Mouse (Mus musculus) midbrain, embryonic 14.5 days (tissue): ENCODE measurements around the gene Man1a2. TPM values are rescaled to one million over a fixed set of nuclear protein-coding genes. Genes with fewer than 3 reads are reported as not detected.

ENCODE experiments used
- ATAC-seq: fragments of 200-750 bp; cut with Nextera tagmentation; 2 replicates; pipeline ENCODE4 v1.8.0; 2017; ENCODE audit warnings: moderate number of reproducible peaks, moderate library complexity; ENCODE audit not compliant: low FRiP score, low TSS enrichment
- DNase-seq: peaks from one replicate; pipeline ENCODE4 v3.0.0-alpha.2; 2015
- H3K27ac ChIP-seq: fragments of 300-500 bp; sonication (generic); replicated peaks from 2 replicates; pipeline ENCODE4 v1.5.1; 2014; ENCODE audit warnings: mild to moderate bottlenecking, low read depth, low read length, moderate library complexity
- H3K27me3 ChIP-seq: fragments of 300-500 bp; sonication (generic); 2 replicates; pipeline ENCODE4 v1.6.1; 2014; ENCODE audit warnings: low read length, control low read depth, mixed read lengths; ENCODE audit not compliant: control insufficient read depth, insufficient read depth
- H3K36me3 ChIP-seq: fragments of 300-500 bp; sonication (generic); 2 replicates; pipeline ENCODE4 v1.6.1; 2014; ENCODE audit warnings: low read length, control low read depth; ENCODE audit not compliant: control insufficient read depth, insufficient read depth
- H3K4me1 ChIP-seq: fragments of 300-500 bp; sonication (generic); 2 replicates; pipeline ENCODE4 v1.6.1; 2014; ENCODE audit warnings: mild to moderate bottlenecking, antibody characterized with exemption, low read length, control low read depth; ENCODE audit not compliant: control insufficient read depth, insufficient read depth
- H3K4me2 ChIP-seq: fragments of 300-500 bp; sonication (generic); 2 replicates; pipeline ENCODE4 v1.6.1; 2014; ENCODE audit warnings: mild to moderate bottlenecking, low read length, moderate library complexity
- H3K4me3 ChIP-seq: fragments of 300-500 bp; sonication (generic); replicated peaks from 2 replicates; pipeline ENCODE4 v1.5.1; 2014; ENCODE audit warnings: low read depth, low read length
- H3K9ac ChIP-seq: fragments of 300-500 bp; sonication (generic); replicated peaks from 2 replicates; pipeline ENCODE4 v1.6.1; 2014; ENCODE audit warnings: mild to moderate bottlenecking, low read length, moderate library complexity
- H3K9me3 ChIP-seq: fragments of 300-500 bp; sonication (generic); 2 replicates; pipeline ENCODE4 v1.6.1; 2016; ENCODE audit warnings: low read length, control low read depth, mixed read lengths; ENCODE audit not compliant: control insufficient read depth
- WGBS: fragments of 180-500 bp; shearing (Covaris S2); extraction: QIAGEN DNeasy Blood & Tissue Kit; methylation state at CpG from one replicate; pipeline ENCODE4 v1.1.7; 2014; 5-methylcytosine and 5-hydroxymethylcytosine counted together
- polyA plus RNA-seq: library from polyadenylated mRNA; unstranded; fragments of >200 nt; fragmentation: Nextera tagmentation; extraction: Ambion mirVana; gene quantifications from 2 replicates; pipeline ENCODE4 v1.2.1, GENCODE M21; 2014

Man1a2 gene
- polyA plus RNA-seq, 1 experiment from 2014 or later = 55.3 TPM

- ATAC-seq (no peak), DNase-seq (no peak)
- H3K4me3 ChIP-seq = no peak overlapping the region
- no peaks in the 10 kb centered on the region for H3K4me1 ChIP-seq
- no peak overlapping the region for H3K9ac ChIP-seq
- H3K27me3 ChIP-seq = no peaks in the 10 kb centered on the region
- H3K4me2 ChIP-seq = no peak overlapping the region
- no peak overlapping the region for H3K27ac ChIP-seq
- H3K36me3 ChIP-seq = peaks cover 9% of the 10 kb centered on the region; the same call in 1 of the 2 replicates
- WGBS = 93% methylated on average over 2 of the region's 2 CpGs
- H3K9me3 ChIP-seq = no peaks in the 10 kb centered on the region
Measured at GRCm38 (mm10) chr3:100561561-100562175, 123.6 kb downstream of the Man1a2 start.

GRCm38 (mm10) chr3:100559431-100559830 is 125.9 kb downstream of the Man1a2 start:
- H3K4me2 ChIP-seq = no peak overlapping the region
- DNase-seq (no peak), ATAC-seq (no peak)
- no peaks in the 10 kb centered on the region for H3K9me3 ChIP-seq
- no peak overlapping the region for H3K27ac ChIP-seq
- H3K4me3 ChIP-seq = no peak overlapping the region
- H3K9ac ChIP-seq = no peak overlapping the region
- no peaks in the 10 kb centered on the region for H3K27me3 ChIP-seq
- H3K36me3 ChIP-seq = 0 out of 2 replicates have a peak, but pooled peaks cover 4% of the 10 kb centered on the region
- H3K4me1 ChIP-seq = no peaks in the 10 kb centered on the region
- 97% methylated on average over 7 of the region's 7 CpGs for WGBS

GRCm38 (mm10) chr3:100558211-100558708 is 127.0 kb downstream of the Man1a2 start:
- ATAC-seq (no peak), DNase-seq (no peak)
- Histone ChIP-seq H3K27ac (no peak overlapping the region), H3K27me3 (no peaks in the 10 kb centered on the region), H3K4me3 (no peak overlapping the region), H3K4me2 (no peak overlapping the region), H3K36me3 (0 out of 2 replicates have a peak, but pooled peaks cover 4% of the 10 kb centered on the region), H3K9me3 (no peaks in the 10 kb centered on the region), H3K9ac (no peak overlapping the region), H3K4me1 (no peaks in the 10 kb centered on the region)
- WGBS = 86% methylated on average over 4 of the region's 4 CpGs

GRCm38 (mm10) chr3:100554843-100555242 is 130.5 kb downstream of the Man1a2 start:
- Histone ChIP-seq H3K4me2 (no peak overlapping the region), H3K27ac (no peak overlapping the region), H3K36me3 (no peaks in the 10 kb centered on the region), H3K9ac (no peak overlapping the region), H3K9me3 (no peaks in the 10 kb centered on the region), H3K4me3 (no peak overlapping the region), H3K4me1 (no peaks in the 10 kb centered on the region), H3K27me3 (no peaks in the 10 kb centered on the region)
- 45% methylated on average over 5 of the region's 5 CpGs for WGBS
- DNase-seq = peak; percentile 66
- 0 out of 2 replicates have a peak, but pooled peaks have one; percentile 18 for ATAC-seq

GRCm38 (mm10) chr3:100552171-100552570 is 133.1 kb downstream of the Man1a2 start:
- no peak overlapping the region for H3K4me2 ChIP-seq
- ATAC-seq = no peak
- H3K4me1 ChIP-seq = no peaks in the 10 kb centered on the region
- no peaks in the 10 kb centered on the region for H3K27me3 ChIP-seq
- H3K27ac ChIP-seq = no peak overlapping the region
- WGBS = 91% methylated on average over 3 of the region's 3 CpGs
- no peak overlapping the region for H3K4me3 ChIP-seq
- no peak for DNase-seq
- no peak overlapping the region for H3K9ac ChIP-seq
- no peaks in the 10 kb centered on the region for H3K9me3 ChIP-seq
- no peaks in the 10 kb centered on the region for H3K36me3 ChIP-seq

- DNase-seq (no peak), ATAC-seq (no peak)
- H3K27me3 ChIP-seq = no peaks in the 10 kb centered on the region
- 82% methylated on average over 3 of the region's 3 CpGs for WGBS
- H3K9ac ChIP-seq = no peak overlapping the region
- no peaks in the 10 kb centered on the region for H3K36me3 ChIP-seq
- no peaks in the 10 kb centered on the region for H3K9me3 ChIP-seq
- H3K4me1 ChIP-seq = no peaks in the 10 kb centered on the region
- H3K4me2 ChIP-seq = no peak overlapping the region
- no peak overlapping the region for H3K4me3 ChIP-seq
- no peak overlapping the region for H3K27ac ChIP-seq
Measured at GRCm38 (mm10) chr3:100547913-100548292, 137.4 kb downstream of the Man1a2 start.

- DNase-seq = no peak
- H3K9me3 ChIP-seq = no peaks in the 10 kb centered on the region
Measured at GRCm38 (mm10) chr3:100547162-100547912, 138.0 kb downstream of the Man1a2 start.

GRCm38 (mm10) chr3:100536686-100537085 is 148.6 kb downstream of the Man1a2 start:
- no peak overlapping the region for H3K9ac ChIP-seq
- 95% methylated on average over 2 of the region's 2 CpGs for WGBS
- H3K4me1 ChIP-seq = no peaks in the 10 kb centered on the region
- no peak overlapping the region for H3K4me3 ChIP-seq
- no peak for DNase-seq
- H3K4me2 ChIP-seq = no peak overlapping the region
- H3K36me3 ChIP-seq = no peaks in the 10 kb centered on the region
- ATAC-seq = no peak
- no peaks in the 10 kb centered on the region; the same call in 1 of the 2 replicates for H3K27me3 ChIP-seq
- H3K27ac ChIP-seq = no peak overlapping the region
- no peaks in the 10 kb centered on the region for H3K9me3 ChIP-seq

More at GRCm38 (mm10) chr3:100547162-100547912, 138.0 kb downstream of the Man1a2 start:
- Histone ChIP-seq H3K36me3 (no peaks in the 10 kb centered on the region), H3K4me2 (no peak overlapping the region), H3K27me3 (no peaks in the 10 kb centered on the region), H3K9ac (no peak overlapping the region), H3K4me1 (no peaks in the 10 kb centered on the region), H3K27ac (no peak overlapping the region), H3K4me3 (no peak overlapping the region)
- 84% methylated on average over 10 of the region's 10 CpGs for WGBS
- ATAC-seq = no peak
